ENCODE assay signal across 15 mouse cellular contexts in the genomic region with DNA sequence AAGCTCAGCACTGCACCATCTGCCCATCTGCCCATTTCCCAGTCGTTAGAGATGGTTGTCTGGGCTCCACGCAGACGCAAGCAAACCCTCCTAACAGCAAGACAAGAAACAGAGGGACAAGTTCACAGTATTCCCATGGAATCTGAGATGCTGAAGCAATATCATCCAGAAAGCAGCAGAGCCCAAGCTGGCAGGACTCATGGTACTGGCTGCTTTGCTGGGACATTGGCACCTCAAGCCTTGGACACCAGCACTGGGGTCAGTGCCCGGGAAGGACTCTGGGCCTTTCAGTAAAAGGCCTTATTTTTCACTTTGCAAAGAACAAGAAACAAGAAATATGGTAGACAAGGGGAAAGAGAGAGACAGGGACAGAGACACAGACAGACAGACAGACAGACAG. TPM values are rescaled to one million over a fixed set of nuclear protein-coding genes. Genes with fewer than 3 reads are reported as not detected.
"Had no signal": no experiment of that assay in that cellular context is flagged by ENCODE, and none has a peak within 500 bp of the region (broad histone marks: within the 10 kb centered on the region; RNA-seq: fewer than 3 reads in every experiment).

No protein-coding gene starts in this region.

- H3K9ac ChIP-seq: limb, embryonic 13.5 days; liver, embryonic 14.5 days; midbrain, embryonic 12.5 days; neural tube, embryonic 13.5 days had no signal

- H3K27ac ChIP-seq: limb, embryonic 13.5 days; liver, embryonic 14.5 days; midbrain, embryonic 12.5 days; neural tube, embryonic 13.5 days had no signal

- DNase-seq: kidney, adult 2 months; kidney, postnatal 36 days; left cerebral cortex, postnatal 4 days; lung, adult 18-20 months; right cerebral cortex, adult 18-20 months; spleen, adult 18-20 months; thymus, adult 18-20 months; thymus, postnatal 14 days had no signal

- H3K36me3 ChIP-seq: limb, embryonic 13.5 days; midbrain, embryonic 12.5 days; neural tube, embryonic 13.5 days had no signal

- H3K27me3 ChIP-seq: midbrain, embryonic 12.5 days; neural tube, embryonic 13.5 days had no signal

- H3K9me3 ChIP-seq: limb, embryonic 13.5 days; midbrain, embryonic 12.5 days; neural tube, embryonic 13.5 days had no signal

- ATAC-seq: midbrain, embryonic 16.5 days had no signal

- H3K4me3 ChIP-seq: limb, embryonic 13.5 days; midbrain, embryonic 12.5 days; neural tube, embryonic 13.5 days had no signal

- H3K4me2 ChIP-seq: limb, embryonic 13.5 days; midbrain, embryonic 12.5 days; neural tube, embryonic 13.5 days had no signal

- H3K4me1 ChIP-seq: midbrain, embryonic 12.5 days had no signal

RNA-seq across cellular contexts. Expression of a gene that starts 36.5 kb away (rescaled TPM):
- total RNA-seq: liver, adult 2 months; megakaryocyte-erythroid progenitor cell, adult 5-6 weeks had no signal
- polyA plus RNA-seq: liver, adult 2 months had no signal
